Mouse (Mus musculus): Measurements from ENCODE around the gene Ikzf2. TPM values are rescaled to one million over a fixed set of nuclear protein-coding genes. Genes with fewer than 3 reads are reported as not detected.

Gene Ikzf2
- total RNA-seq, 1 experiment = 3.4 TPM

DNA sequence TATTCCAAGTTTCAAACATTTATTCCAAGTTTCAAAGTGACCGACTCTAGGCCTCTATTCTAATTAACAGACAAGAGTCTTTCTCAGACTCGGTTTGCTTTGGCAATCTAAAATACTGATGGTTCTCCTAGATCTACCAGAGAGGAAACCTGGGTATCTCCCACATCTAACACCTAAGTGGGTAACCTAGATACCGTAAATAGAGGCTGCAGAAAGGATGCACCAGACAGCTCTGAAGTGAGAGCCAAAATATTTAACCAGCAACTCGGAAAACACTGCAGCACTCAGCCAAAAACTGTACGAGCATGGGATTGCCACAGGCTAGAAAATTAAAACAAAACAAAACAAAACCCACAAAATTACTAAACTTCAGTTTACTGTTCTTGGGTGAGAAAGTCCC is 6.0 kb downstream of the Ikzf2 start:
- TF ChIP-seq MAFK (IDR thresholded peaks at IDR 0.05; ENCODE audit: insufficient read depth, low read depth, low read length) (no peak), HCFC1 (IDR thresholded peaks at IDR 0.05; ENCODE audit: borderline replicate concordance, insufficient read depth, low read length) (no peak), CHD2 (IDR thresholded peaks at IDR 0.05; ENCODE audit: low read depth, low read length) (no peak), ZNF384 (IDR thresholded peaks at IDR 0.05; ENCODE audit: low read depth, low read length) (no peak), ZC3H11A (IDR thresholded peaks at IDR 0.05; ENCODE audit: borderline replicate concordance, low read depth, low read length) (no peak)
- DNase-seq (ENCODE audit: low read depth, low spot score) = no peak

DNA sequence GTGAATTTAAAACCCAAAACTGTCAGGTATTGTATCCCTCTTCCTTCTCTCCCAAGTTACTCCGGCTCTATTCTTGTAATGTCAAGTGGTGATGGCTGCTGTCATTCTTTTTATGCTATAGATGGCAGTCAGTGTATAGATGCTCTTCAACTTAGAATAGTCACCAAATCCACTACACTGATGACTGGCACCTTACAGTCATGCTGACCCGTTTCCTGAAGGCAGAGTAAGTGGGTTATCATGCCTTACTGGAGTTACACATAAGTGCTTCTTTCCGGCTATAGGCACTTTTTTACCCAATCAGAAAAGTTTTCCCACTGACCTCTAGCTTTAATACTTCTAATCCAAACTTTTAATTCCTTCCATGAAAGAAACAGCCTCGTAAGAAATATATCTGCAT is 6.5 kb downstream of the Ikzf2 start:
- Histone ChIP-seq H3K4me3 (ENCODE audit: insufficient read depth in 1 of 2, low read depth in 1 of 2, low read length in 2 of 2, poor library complexity in 1 of 2, severe bottlenecking in 1 of 2) (no peak overlapping the region), H3K4me1 (ENCODE audit: control insufficient read depth in 2 of 2, insufficient read depth in 2 of 2, low read length in 2 of 2, poor library complexity in 1 of 2) (no peaks in the 10 kb centered on the region), H3K9ac (ENCODE audit: insufficient read depth, low read depth, low read length, poor library complexity, severe bottlenecking) (no peak overlapping the region), H3K27ac (ENCODE audit: insufficient read depth, low read depth, low read length, poor library complexity, severe bottlenecking) (no peak overlapping the region), H3K36me3 (ENCODE audit: control insufficient read depth, insufficient read depth, low read length, poor library complexity, severe bottlenecking) (no peaks in the 10 kb centered on the region), H3K9me3 (ENCODE audit: control insufficient read depth, insufficient read depth, low read depth, low read length) (no peaks in the 10 kb centered on the region)
- DNase-seq (ENCODE audit: low read depth, low spot score) = no peak
- TF ChIP-seq ZNF384 (IDR thresholded peaks at IDR 0.05; ENCODE audit: low read depth, low read length) (no peak), HCFC1 (IDR thresholded peaks at IDR 0.05; ENCODE audit: borderline replicate concordance, insufficient read depth, low read length) (no peak), ZC3H11A (IDR thresholded peaks at IDR 0.05; ENCODE audit: borderline replicate concordance, low read depth, low read length) (no peak), CHD2 (IDR thresholded peaks at IDR 0.05; ENCODE audit: low read depth, low read length) (no peak), MAFK (IDR thresholded peaks at IDR 0.05; ENCODE audit: insufficient read depth, low read depth, low read length) (no peak)
- in situ Hi-C loops (cut with MboI; ENCODE audit: low sequenced_read_pairs in 2 of 2, unreplicated experiment in 2 of 2) = no loop called here

More for the DNA sequence above, 6.0 kb downstream of the Ikzf2 start:
- Histone ChIP-seq H3K9me3 (ENCODE audit: control insufficient read depth, insufficient read depth, low read depth, low read length) (no peaks in the 10 kb centered on the region), H3K9ac (ENCODE audit: insufficient read depth, low read depth, low read length, poor library complexity, severe bottlenecking) (no peak overlapping the region), H3K4me3 (ENCODE audit: insufficient read depth in 1 of 2, low read depth in 1 of 2, low read length in 2 of 2, poor library complexity in 1 of 2, severe bottlenecking in 1 of 2) (no peak overlapping the region), H3K27ac (ENCODE audit: insufficient read depth, low read depth, low read length, poor library complexity, severe bottlenecking) (no peak overlapping the region), H3K4me1 (ENCODE audit: control insufficient read depth in 2 of 2, insufficient read depth in 2 of 2, low read length in 2 of 2, poor library complexity in 1 of 2) (no peaks in the 10 kb centered on the region), H3K36me3 (ENCODE audit: control insufficient read depth, insufficient read depth, low read length, poor library complexity, severe bottlenecking) (no peaks in the 10 kb centered on the region)
- in situ Hi-C loops (cut with MboI; ENCODE audit: low sequenced_read_pairs in 2 of 2, unreplicated experiment in 2 of 2) = no loop called here

DNA sequence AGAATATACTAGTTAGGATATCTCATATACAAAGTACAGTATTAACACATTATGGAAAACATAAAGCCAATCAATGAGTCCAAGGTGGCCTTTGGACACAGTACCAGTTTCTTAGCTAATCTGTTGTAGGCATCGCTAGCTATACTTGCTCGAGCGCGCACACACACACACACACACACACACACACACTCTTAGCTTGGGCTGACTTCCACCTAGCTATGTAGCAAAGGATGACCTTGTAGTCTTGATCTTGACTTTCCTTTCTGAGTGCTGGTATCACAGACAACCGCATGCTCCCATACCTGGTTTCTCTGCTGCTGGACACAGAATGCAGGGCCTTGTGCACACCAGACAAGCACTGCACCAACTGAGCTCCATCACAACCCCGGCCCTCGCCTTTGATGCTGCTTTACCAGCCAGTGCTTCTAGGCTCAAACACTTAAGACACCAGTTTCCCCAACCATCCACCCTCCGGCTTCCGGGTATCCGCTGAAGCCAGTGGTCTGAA is 17.1 kb downstream of the Ikzf2 start:
- H3K9me3 ChIP-seq (ENCODE audit: control insufficient read depth, insufficient read depth, low read depth, low read length) = no peaks in the 10 kb centered on the region
- no peak overlapping the region for H3K9ac ChIP-seq (ENCODE audit: insufficient read depth, low read depth, low read length, poor library complexity, severe bottlenecking)
- no peaks in the 10 kb centered on the region for H3K4me1 ChIP-seq (ENCODE audit: control insufficient read depth in 2 of 2, insufficient read depth in 2 of 2, low read length in 2 of 2, poor library complexity in 1 of 2)
- TF ChIP-seq ZNF384 (IDR thresholded peaks at IDR 0.05; ENCODE audit: low read depth, low read length) (no peak), ZC3H11A (IDR thresholded peaks at IDR 0.05; ENCODE audit: borderline replicate concordance, low read depth, low read length) (no peak), HCFC1 (IDR thresholded peaks at IDR 0.05; ENCODE audit: borderline replicate concordance, insufficient read depth, low read length) (no peak), MAFK (IDR thresholded peaks at IDR 0.05; ENCODE audit: insufficient read depth, low read depth, low read length) (no peak), CHD2 (IDR thresholded peaks at IDR 0.05; ENCODE audit: low read depth, low read length) (no peak)
- in situ Hi-C loops (cut with MboI; ENCODE audit: low sequenced_read_pairs in 2 of 2, unreplicated experiment in 2 of 2) = no loop called here
- DNase-seq (ENCODE audit: low read depth, low spot score) = no peak
- no peak overlapping the region for H3K27ac ChIP-seq (ENCODE audit: insufficient read depth, low read depth, low read length, poor library complexity, severe bottlenecking)
- H3K4me3 ChIP-seq (ENCODE audit: insufficient read depth in 1 of 2, low read depth in 1 of 2, low read length in 2 of 2, poor library complexity in 1 of 2, severe bottlenecking in 1 of 2) = no peak overlapping the region
- H3K36me3 ChIP-seq (ENCODE audit: control insufficient read depth, insufficient read depth, low read length, poor library complexity, severe bottlenecking) = no peaks in the 10 kb centered on the region

DNA sequence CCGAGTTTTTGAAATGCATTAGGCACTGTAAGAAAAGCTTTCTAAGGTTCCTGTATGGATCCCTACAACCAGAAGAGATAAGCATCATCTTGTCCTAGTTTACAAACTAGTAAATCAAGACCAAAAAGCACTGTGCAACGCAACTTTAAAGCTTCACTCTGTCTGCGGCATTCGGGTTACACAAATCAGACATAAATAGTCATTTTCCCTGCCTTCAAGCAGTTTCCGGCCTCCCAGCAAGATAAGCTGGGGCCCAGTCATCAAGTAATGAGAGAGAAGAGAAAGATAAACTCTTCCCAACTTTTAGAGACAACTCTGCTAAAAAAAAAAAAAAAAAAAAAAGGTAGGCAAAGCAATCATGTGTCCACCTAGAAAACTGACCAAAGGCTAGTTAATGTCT is 19.6 kb downstream of the Ikzf2 start:
- in situ Hi-C loops (cut with MboI; ENCODE audit: low sequenced_read_pairs in 2 of 2, unreplicated experiment in 2 of 2) = no loop called here
- Histone ChIP-seq H3K27ac (ENCODE audit: insufficient read depth, low read depth, low read length, poor library complexity, severe bottlenecking) (no peak overlapping the region), H3K4me1 (ENCODE audit: control insufficient read depth in 2 of 2, insufficient read depth in 2 of 2, low read length in 2 of 2, poor library complexity in 1 of 2) (no peaks in the 10 kb centered on the region), H3K36me3 (ENCODE audit: control insufficient read depth, insufficient read depth, low read length, poor library complexity, severe bottlenecking) (no peaks in the 10 kb centered on the region), H3K9ac (ENCODE audit: insufficient read depth, low read depth, low read length, poor library complexity, severe bottlenecking) (no peak overlapping the region), H3K9me3 (ENCODE audit: control insufficient read depth, insufficient read depth, low read depth, low read length) (no peaks in the 10 kb centered on the region), H3K4me3 (ENCODE audit: insufficient read depth in 1 of 2, low read depth in 1 of 2, low read length in 2 of 2, poor library complexity in 1 of 2, severe bottlenecking in 1 of 2) (no peak overlapping the region)
- no peak for DNase-seq (ENCODE audit: low read depth, low spot score)
- no peak for TF ChIP-seq MAFK (IDR thresholded peaks at IDR 0.05; ENCODE audit: insufficient read depth, low read depth, low read length)
- TF ChIP-seq CHD2 (IDR thresholded peaks at IDR 0.05; ENCODE audit: low read depth, low read length) = no peak
- no peak for TF ChIP-seq HCFC1 (IDR thresholded peaks at IDR 0.05; ENCODE audit: borderline replicate concordance, insufficient read depth, low read length)
- TF ChIP-seq ZC3H11A (IDR thresholded peaks at IDR 0.05; ENCODE audit: borderline replicate concordance, low read depth, low read length) = no peak
- TF ChIP-seq ZNF384 (IDR thresholded peaks at IDR 0.05; ENCODE audit: low read depth, low read length) = no peak

DNA sequence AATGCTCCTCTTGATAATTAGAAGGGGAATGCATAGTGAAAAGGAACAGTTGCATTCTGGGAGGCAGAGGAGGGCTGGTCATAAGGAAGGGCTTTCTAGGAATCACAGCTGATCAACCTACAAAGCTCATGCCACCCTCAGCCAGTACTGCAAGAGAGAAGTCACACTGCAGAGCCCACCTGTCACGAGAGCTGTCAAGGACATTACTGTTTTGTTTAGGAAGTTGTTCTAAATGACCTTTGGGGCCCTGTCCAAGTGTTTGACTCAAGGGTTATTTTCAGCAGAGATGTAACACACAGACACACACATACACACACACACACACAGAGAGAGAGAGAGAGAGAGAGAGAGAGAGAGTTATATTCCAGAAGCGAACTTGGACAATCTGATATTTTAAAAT is 27.3 kb downstream of the Ikzf2 start:
- in situ Hi-C loops (cut with MboI; ENCODE audit: low sequenced_read_pairs in 2 of 2, unreplicated experiment in 2 of 2) = no loop called here
- no peak for DNase-seq (ENCODE audit: low read depth, low spot score)
- Histone ChIP-seq H3K27ac (ENCODE audit: insufficient read depth, low read depth, low read length, poor library complexity, severe bottlenecking) (no peak overlapping the region), H3K4me1 (ENCODE audit: control insufficient read depth in 2 of 2, insufficient read depth in 2 of 2, low read length in 2 of 2, poor library complexity in 1 of 2) (no peaks in the 10 kb centered on the region), H3K9ac (ENCODE audit: insufficient read depth, low read depth, low read length, poor library complexity, severe bottlenecking) (no peak overlapping the region), H3K36me3 (ENCODE audit: control insufficient read depth, insufficient read depth, low read length, poor library complexity, severe bottlenecking) (no peaks in the 10 kb centered on the region), H3K9me3 (ENCODE audit: control insufficient read depth, insufficient read depth, low read depth, low read length) (no peaks in the 10 kb centered on the region), H3K4me3 (ENCODE audit: insufficient read depth in 1 of 2, low read depth in 1 of 2, low read length in 2 of 2, poor library complexity in 1 of 2, severe bottlenecking in 1 of 2) (no peak overlapping the region)
- TF ChIP-seq ZC3H11A (IDR thresholded peaks at IDR 0.05; ENCODE audit: borderline replicate concordance, low read depth, low read length) (no peak), MAFK (IDR thresholded peaks at IDR 0.05; ENCODE audit: insufficient read depth, low read depth, low read length) (no peak), ZNF384 (IDR thresholded peaks at IDR 0.05; ENCODE audit: low read depth, low read length) (no peak), CHD2 (IDR thresholded peaks at IDR 0.05; ENCODE audit: low read depth, low read length) (no peak), HCFC1 (IDR thresholded peaks at IDR 0.05; ENCODE audit: borderline replicate concordance, insufficient read depth, low read length) (no peak)
